In the genomic region with DNA sequence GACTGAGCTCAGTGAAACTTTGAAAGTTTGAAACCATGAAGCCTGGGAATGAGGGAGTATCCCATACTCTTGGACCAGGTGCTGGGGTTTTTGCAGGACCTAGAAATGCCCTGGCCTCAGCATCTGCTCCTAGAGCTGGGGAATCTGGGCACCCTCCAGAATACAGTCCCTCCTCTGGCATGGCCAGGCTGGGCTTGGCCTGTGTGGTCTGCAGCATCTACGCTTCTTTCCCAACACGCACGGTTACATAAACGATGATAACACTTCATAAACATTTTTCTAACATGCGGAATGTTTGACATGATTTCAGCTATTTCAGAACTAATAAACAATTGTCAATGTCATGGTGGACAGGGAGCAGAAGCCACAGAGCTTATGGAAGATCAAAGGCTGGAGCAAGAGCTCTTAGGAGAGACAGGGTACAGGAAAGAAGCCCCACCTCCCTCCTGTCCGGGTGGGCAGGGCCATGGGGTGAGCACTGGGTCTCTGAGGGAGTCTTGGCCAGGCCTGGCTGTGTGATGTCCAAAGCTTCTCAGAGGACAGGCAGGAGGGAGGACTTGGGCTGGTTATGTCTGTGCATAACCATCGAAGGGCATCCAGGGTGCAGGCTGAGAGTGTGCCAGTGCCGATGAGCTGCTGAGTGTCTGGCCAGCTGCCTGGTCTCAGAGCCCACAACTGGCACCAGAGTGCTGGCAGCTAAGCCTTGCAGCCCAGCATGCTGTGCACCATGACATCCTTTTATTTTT, we compare ENCODE assay signal across 11 mouse cellular contexts. TPM values are rescaled to one million over a fixed set of nuclear protein-coding genes. Genes with fewer than 3 reads are reported as not detected.
A peak's percentile ranks its signal among the peaks of the same experiment; 100 is the strongest.
DNase-seq lines count a peak whose midpoint lies in the region; ATAC-seq and TF ChIP-seq lines count a peak whose summit lies in the region.
"Had no signal": no experiment of that assay in that cellular context is flagged by ENCODE, and none has a peak within 500 bp of the region (broad histone marks: within the 10 kb centered on the region; RNA-seq: fewer than 3 reads in every experiment).

No protein-coding gene starts in this region.

- no peak overlapping the region for H3K27ac ChIP-seq in liver, postnatal 0 days (ENCODE audit: low read depth)
- H3K27ac ChIP-seq: embryonic facial prominence, embryonic 15.5 days; macrophage had no signal

- intact Hi-C loops in heart, postnatal 10 days (cut with DNase I) = no loop called here
- intact Hi-C loops in left cerebral cortex, postnatal 25 days (cut with DNase I) = no loop called here

- no peaks in the 10 kb centered on the region for H3K36me3 ChIP-seq in liver, postnatal 0 days (replicated peaks; ENCODE audit: insufficient read depth, low read length)
- H3K36me3 ChIP-seq: embryonic facial prominence, embryonic 15.5 days had no signal

- TF ChIP-seq CTCF in liver, postnatal 0 days (IDR thresholded peaks at IDR 0.05; ENCODE audit: low read depth) = no peak

- TF ChIP-seq EP300 in liver, postnatal 0 days (IDR thresholded peaks at IDR 0.05; ENCODE audit: low read depth) = no peak

- no peaks in the 10 kb centered on the region for H3K27me3 ChIP-seq in liver, postnatal 0 days (ENCODE audit: insufficient read depth, low read length)
- H3K27me3 ChIP-seq: embryonic facial prominence, embryonic 15.5 days had no signal

- ATAC-seq in liver, postnatal 0 days = no peak

- H3K9ac ChIP-seq in liver, postnatal 0 days (replicated peaks) = no peak overlapping the region
- H3K9ac ChIP-seq: embryonic facial prominence, embryonic 15.5 days had no signal

- peak; percentile 23 for DNase-seq in adrenal gland, postnatal 14 days
- DNase-seq in adrenal gland, adult 8-10 months = no peak
- DNase-seq in ovary, postnatal 36 days (ENCODE audit: low spot score) = peak; percentile 10
- DNase-seq in ovary, adult 18-20 months (ENCODE audit: low spot score) = no peak
- peak; percentile 76 to 88 for DNase-seq in heart, postnatal 10 days
- peak; percentile 36 for DNase-seq in urinary bladder, postnatal 36 days (ENCODE audit: low spot score in 2 of 2)
- no peak for DNase-seq in left cerebral cortex, postnatal 25 days (ENCODE audit: low spot score in 2 of 2)
- DNase-seq in liver, postnatal 0 days = no peak

- no peak overlapping the region for H3K4me3 ChIP-seq in liver, postnatal 0 days (ENCODE audit: low read depth, low read length)
- H3K4me3 ChIP-seq: embryonic facial prominence, embryonic 15.5 days had no signal

- H3K4me2 ChIP-seq in liver, postnatal 0 days (ENCODE audit: low read depth, low read length) = no peak overlapping the region
- H3K4me2 ChIP-seq: embryonic facial prominence, embryonic 15.5 days had no signal

- H3K9me3 ChIP-seq in liver, postnatal 0 days (ENCODE audit: low read length) = no peaks in the 10 kb centered on the region
- H3K9me3 ChIP-seq: embryonic facial prominence, embryonic 15.5 days had no signal

- WGBS in liver, postnatal 0 days (ENCODE audit: insufficient replicate concordance) = 77% methylated on average over 8 of the region's 8 CpGs

- no peaks in the 10 kb centered on the region for H3K4me1 ChIP-seq in liver, postnatal 0 days (ENCODE audit: insufficient read depth)
- H3K4me1 ChIP-seq: embryonic facial prominence, embryonic 15.5 days had no signal

RNA-seq across cellular contexts. Expression of gene Rbbp8nl, which starts 16.9 kb away (rescaled TPM):
- not detected in 2 replicates for total RNA-seq in adrenal gland, postnatal 14 days (2021)
- not detected for total RNA-seq in adrenal gland, adult 8-10 months (2022)
- total RNA-seq in heart, postnatal 10 days (2021) = not detected
- total RNA-seq in left cerebral cortex, postnatal 25 days (2021) = not detected
- polyA plus RNA-seq in liver, postnatal 0 days (2015; fragmentation: Nextera tagmentation; extraction: Ambion mirVana) = not detected in 2 replicates
- polyA plus RNA-seq: inflammation-experienced regulatory T-cells, adult 6 months; macrophage had no signal

RNA-seq across cellular contexts. Expression of gene Gata5, which starts 27.9 kb away (rescaled TPM):
- total RNA-seq in adrenal gland, postnatal 14 days (2021) = 0.15 and 0.26 TPM in 2 replicates
- under 1 TPM in 2 of 4 experiments, not detected in 2; 0.07 to 0.09 TPM for total RNA-seq in adrenal gland, adult 8-10 months (2022)
- total RNA-seq in heart, postnatal 10 days (2021) = 1 to 10 TPM; 1.0 to 1.2 TPM
- total RNA-seq in left cerebral cortex, postnatal 25 days (2021) = not detected
- polyA plus RNA-seq in liver, postnatal 0 days (2015; fragmentation: Nextera tagmentation; extraction: Ambion mirVana) = 0.08 and 0.11 TPM in 2 replicates
- polyA plus RNA-seq: embryonic facial prominence, embryonic 15.5 days; inflammation-experienced regulatory T-cells, adult 6 months; macrophage had no signal

RNA-seq across cellular contexts. Expression of gene Cables2, which starts 33.3 kb away (rescaled TPM):
- total RNA-seq in adrenal gland, postnatal 14 days (2021) = 17.8 and 18.4 TPM in 2 replicates
- 10 to 100 TPM; 13.6 to 17.0 (median 15.1) TPM for total RNA-seq in adrenal gland, adult 8-10 months (2022)
- 10 to 100 TPM; 16.5 to 16.7 TPM for total RNA-seq in heart, postnatal 10 days (2021)
- total RNA-seq in left cerebral cortex, postnatal 25 days (2021) = 10 to 100 TPM; 23.9 to 30.4 TPM
- polyA plus RNA-seq in liver, postnatal 0 days (2015; fragmentation: Nextera tagmentation; extraction: Ambion mirVana) = 4.7 and 5.2 TPM in 2 replicates

RNA-seq across cellular contexts. Expression of gene Rps21, which starts 49.4 kb away (rescaled TPM):
- 787 and 921 TPM in 2 replicates for total RNA-seq in adrenal gland, postnatal 14 days (2021)
- total RNA-seq in adrenal gland, adult 8-10 months (2022) = 1,000 to 10,000 TPM in 1 of 4 experiments, 100 to 1,000 TPM in 3; 772 to 1,010 (median 917) TPM
- total RNA-seq in heart, postnatal 10 days (2021) = 100 to 1,000 TPM; 575 to 597 TPM
- total RNA-seq in left cerebral cortex, postnatal 25 days (2021) = 100 to 1,000 TPM; 648 to 660 TPM
- polyA plus RNA-seq in liver, postnatal 0 days (2015; fragmentation: Nextera tagmentation; extraction: Ambion mirVana) = 382 and 393 TPM in 2 replicates

Comparison
In these comparisons a context has a peak if more than half of its experiments do, and no peak if none do; other contexts are left out.
1. DNase-seq: peak in adrenal gland, postnatal 14 days (single experiment), ovary, postnatal 36 days (single experiment), heart, postnatal 10 days (2 of 2) and urinary bladder, postnatal 36 days (2 of 2); none in adrenal gland, adult 8-10 months (single experiment), ovary, adult 18-20 months (single experiment), left cerebral cortex, postnatal 25 days (0 of 2) and liver, postnatal 0 days (single experiment).